Mouse (Mus musculus): Measurements from ENCODE around the gene Syt1. TPM values are rescaled to one million over a fixed set of nuclear protein-coding genes. Genes with fewer than 3 reads are reported as not detected.
A peak's percentile ranks its signal among the peaks of the same experiment; 100 is the strongest.

The Syt1 gene
- polyA plus RNA-seq (2016; fragmentation: Nextera tagmentation; extraction: Ambion mirVana) = 0.70 and 0.75 TPM in 2 replicates

GRCm38 (mm10) chr10:109010241-109011193 is at the start of gene Syt1:
TSS of gene Syt1 (minus strand) at chr10:109010982.
- Histone ChIP-seq H3K9me3 (no peaks in the 10 kb centered on the region), H3K27ac (peak within 1 kb of the TSS; percentile 52; the same call in 1 of the 2 replicates), H3K4me1 (peaks cover 18% of the 10 kb centered on the region), H3K4me3 (peak within 1 kb of the TSS; percentile 64), H3K27me3 (ENCODE audit: insufficient read depth, poor library complexity, severe bottlenecking) (peaks cover 27% of the 10 kb centered on the region), H3K36me3 (no peaks in the 10 kb centered on the region)
- peak; percentile 87 for DNase-seq (ENCODE audit: low spot score)
- 1% methylated on average over 37 of the region's 37 CpGs for WGBS

- Histone ChIP-seq H3K27ac (no peak overlapping the region), H3K9me3 (peaks cover 3% of the 10 kb centered on the region; the same call in 1 of the 2 replicates), H3K4me3 (no peak overlapping the region), H3K4me1 (no peaks in the 10 kb centered on the region), H3K36me3 (no peaks in the 10 kb centered on the region), H3K27me3 (ENCODE audit: insufficient read depth, poor library complexity, severe bottlenecking) (no peaks in the 10 kb centered on the region)
- 75% methylated on average over 6 of the region's 6 CpGs for WGBS
- DNase-seq (ENCODE audit: low spot score) = no peak
These were observed 45.7 kb upstream of the Syt1 start for GRCm38 (mm10) chr10:109056500-109056899.

- Histone ChIP-seq H3K4me1 (no peaks in the 10 kb centered on the region), H3K36me3 (no peaks in the 10 kb centered on the region), H3K9me3 (no peaks in the 10 kb centered on the region), H3K27me3 (ENCODE audit: insufficient read depth, poor library complexity, severe bottlenecking) (no peaks in the 10 kb centered on the region), H3K4me3 (no peak overlapping the region), H3K27ac (no peak overlapping the region)
- WGBS = 76% methylated on average over 5 of the region's 5 CpGs
- no peak for DNase-seq (ENCODE audit: low spot score)
These were observed 36.8 kb upstream of the Syt1 start for GRCm38 (mm10) chr10:109047537-109047936.

GRCm38 (mm10) chr10:109046988-109047387 is 36.2 kb upstream of the Syt1 start:
- 82% methylated on average over 2 of the region's 2 CpGs for WGBS
- H3K36me3 ChIP-seq = no peaks in the 10 kb centered on the region

GRCm38 (mm10) chr10:109011226-109012165 is 714 bp upstream of the Syt1 start:
- Histone ChIP-seq H3K27ac (peak overlapping the region; percentile 52; the same call in 1 of the 2 replicates), H3K9me3 (no peaks in the 10 kb centered on the region), H3K36me3 (no peaks in the 10 kb centered on the region), H3K4me1 (peaks cover 18% of the 10 kb centered on the region), H3K27me3 (ENCODE audit: insufficient read depth, poor library complexity, severe bottlenecking) (peaks cover 27% of the 10 kb centered on the region), H3K4me3 (peak overlapping the region; percentile 64)
- WGBS = 2% methylated on average over 28 of the region's 29 CpGs
- DNase-seq (ENCODE audit: low spot score) = peak; percentile 75

More at GRCm38 (mm10) chr10:109046988-109047387, 36.2 kb upstream of the Syt1 start:
- no peak overlapping the region for H3K4me3 ChIP-seq
- no peaks in the 10 kb centered on the region for H3K4me1 ChIP-seq
- H3K27ac ChIP-seq = no peak overlapping the region
- no peaks in the 10 kb centered on the region for H3K9me3 ChIP-seq
- DNase-seq (ENCODE audit: low spot score) = no peak
- H3K27me3 ChIP-seq (ENCODE audit: insufficient read depth, poor library complexity, severe bottlenecking) = no peaks in the 10 kb centered on the region

- no peak for DNase-seq (ENCODE audit: low spot score)
- Histone ChIP-seq H3K4me1 (peaks cover 18% of the 10 kb centered on the region), H3K27me3 (ENCODE audit: insufficient read depth, poor library complexity, severe bottlenecking) (peaks cover 27% of the 10 kb centered on the region), H3K4me3 (peak overlapping the region; percentile 64), H3K36me3 (no peaks in the 10 kb centered on the region), H3K9me3 (no peaks in the 10 kb centered on the region), H3K27ac (no peak overlapping the region)
- WGBS = 6% methylated on average over 1 of the region's 1 CpGs
These were observed 951 bp downstream of the Syt1 start for GRCm38 (mm10) chr10:109009831-109010230.

GRCm38 (mm10) chr10:109008456-109008855 is 2.3 kb downstream of the Syt1 start:
- Histone ChIP-seq H3K4me3 (no peak overlapping the region), H3K27me3 (ENCODE audit: insufficient read depth, poor library complexity, severe bottlenecking) (peaks cover 27% of the 10 kb centered on the region), H3K4me1 (peaks cover 18% of the 10 kb centered on the region), H3K27ac (no peak overlapping the region), H3K36me3 (no peaks in the 10 kb centered on the region), H3K9me3 (no peaks in the 10 kb centered on the region)
- no peak for DNase-seq (ENCODE audit: low spot score)
- WGBS = 86% methylated on average over 13 of the region's 13 CpGs

- 82% methylated on average over 4 of the region's 4 CpGs for WGBS
- no peaks in the 10 kb centered on the region for H3K4me1 ChIP-seq
These were observed 7.3 kb downstream of the Syt1 start for GRCm38 (mm10) chr10:109003482-109003881.

GRCm38 (mm10) chr10:108987250-108987649 is 23.5 kb downstream of the Syt1 start:
- WGBS = 93% methylated on average over 2 of the region's 2 CpGs
- no peaks in the 10 kb centered on the region for H3K4me1 ChIP-seq
- DNase-seq (ENCODE audit: low spot score) = no peak
- no peaks in the 10 kb centered on the region for H3K9me3 ChIP-seq
- no peak overlapping the region for H3K27ac ChIP-seq
- no peaks in the 10 kb centered on the region for H3K36me3 ChIP-seq
- no peaks in the 10 kb centered on the region for H3K27me3 ChIP-seq (ENCODE audit: insufficient read depth, poor library complexity, severe bottlenecking)
- no peak overlapping the region for H3K4me3 ChIP-seq

More at GRCm38 (mm10) chr10:109003482-109003881, 7.3 kb downstream of the Syt1 start:
- Histone ChIP-seq H3K27me3 (ENCODE audit: insufficient read depth, poor library complexity, severe bottlenecking) (no peaks in the 10 kb centered on the region), H3K9me3 (no peaks in the 10 kb centered on the region), H3K36me3 (no peaks in the 10 kb centered on the region), H3K4me3 (no peak overlapping the region), H3K27ac (no peak overlapping the region)
- DNase-seq (ENCODE audit: low spot score) = no peak

GRCm38 (mm10) chr10:108979660-108980059 is 31.1 kb downstream of the Syt1 start:
- Histone ChIP-seq H3K9me3 (no peaks in the 10 kb centered on the region), H3K4me3 (no peak overlapping the region), H3K27ac (no peak overlapping the region), H3K4me1 (no peaks in the 10 kb centered on the region), H3K36me3 (no peaks in the 10 kb centered on the region), H3K27me3 (ENCODE audit: insufficient read depth, poor library complexity, severe bottlenecking) (no peaks in the 10 kb centered on the region)
- 78% methylated on average over 6 of the region's 6 CpGs for WGBS
- DNase-seq (ENCODE audit: low spot score) = no peak

- Histone ChIP-seq H3K4me3 (no peak overlapping the region), H3K9me3 (no peaks in the 10 kb centered on the region), H3K36me3 (no peaks in the 10 kb centered on the region), H3K27ac (no peak overlapping the region), H3K27me3 (ENCODE audit: insufficient read depth, poor library complexity, severe bottlenecking) (no peaks in the 10 kb centered on the region), H3K4me1 (no peaks in the 10 kb centered on the region)
- DNase-seq (ENCODE audit: low spot score) = no peak
- WGBS = 86% methylated on average over 5 of the region's 5 CpGs
These were observed 55.8 kb downstream of the Syt1 start for GRCm38 (mm10) chr10:108954952-108955351.

GRCm38 (mm10) chr10:108952182-108952581 is 58.6 kb downstream of the Syt1 start:
- no peak for DNase-seq (ENCODE audit: low spot score)
- H3K27ac ChIP-seq = no peak overlapping the region
- no peaks in the 10 kb centered on the region for H3K9me3 ChIP-seq
- no peaks in the 10 kb centered on the region for H3K36me3 ChIP-seq
- WGBS = 83% methylated on average over 8 of the region's 8 CpGs
- no peak overlapping the region for H3K4me3 ChIP-seq
- H3K27me3 ChIP-seq (ENCODE audit: insufficient read depth, poor library complexity, severe bottlenecking) = no peaks in the 10 kb centered on the region
- H3K4me1 ChIP-seq = no peaks in the 10 kb centered on the region

Data from heart, embryonic 10.5 days (tissue).